Mouse (Mus musculus) c-Kit-positive CD71-positive TER-119-positive erythroid progenitor cells, embryonic 14.5 days (primary cell): ENCODE data around the gene Gm18596.
A peak's percentile ranks its signal among the peaks of the same experiment; 100 is the strongest.
"Not testable (repeated sequence)": the region's sequence is repeated elsewhere in the genome, so short reads cannot be mapped to it uniquely, and the experiment has no call there.

Source experiments
- DNase-seq: peaks from one replicate; pipeline ENCODE4 v3.0.0-alpha.2; 2013; ENCODE audit warnings: low spot score

Gm18596 gene

GRCm38 (mm10) chr10:77741924-77742688, at the start of gene Gm18596:
Gm18596 (minus strand) TSS chr10:77742638.
- DNase-seq = not testable (repeated sequence)

- no peak for DNase-seq
Measured at GRCm38 (mm10) chr10:77788621-77789020, 46.2 kb upstream of the Gm18596 start.

GRCm38 (mm10) chr10:77787876-77788275, 45.4 kb upstream of the Gm18596 start, which contains the start of gene Gm7137:
Gm7137 (minus strand) TSS chr10:77788200.
- DNase-seq = not testable (repeated sequence)

GRCm38 (mm10) chr10:77783396-77783795, 41.0 kb upstream of the Gm18596 start:
- not testable (repeated sequence) for DNase-seq

GRCm38 (mm10) chr10:77782442-77782841, 40.0 kb upstream of the Gm18596 start, which contains the start of gene Gm3250:
Gm3250 (minus strand) TSS chr10:77782542.
- not testable (repeated sequence) for DNase-seq

GRCm38 (mm10) chr10:77776844-77777243, 34.4 kb upstream of the Gm18596 start, which contains the start of gene Gm7138:
Gm7138 (minus strand) TSS chr10:77776944.
- not testable (repeated sequence) for DNase-seq

- not testable (repeated sequence) for DNase-seq
Measured at GRCm38 (mm10) chr10:77772142-77772541, 29.7 kb upstream of the Gm18596 start.

GRCm38 (mm10) chr10:77771225-77771624, 28.8 kb upstream of the Gm18596 start, which contains the start of gene Gm3238:
Gm3238 (minus strand) TSS chr10:77771325.
- DNase-seq = not testable (repeated sequence)

GRCm38 (mm10) chr10:77769727-77770126, 27.3 kb upstream of the Gm18596 start:
- no peak for DNase-seq

- DNase-seq = not testable (repeated sequence)
Measured at GRCm38 (mm10) chr10:77759582-77759981, 17.1 kb upstream of the Gm18596 start, which contains the start of gene Gm3233. Gm3233 (minus strand) TSS chr10:77759682.

GRCm38 (mm10) chr10:77753448-77753847, 11.0 kb upstream of the Gm18596 start:
- DNase-seq = no peak

- DNase-seq = not testable (repeated sequence)
Measured at GRCm38 (mm10) chr10:77752312-77752711, 9.9 kb upstream of the Gm18596 start.

GRCm38 (mm10) chr10:77751254-77751653, 8.8 kb upstream of the Gm18596 start, which contains the start of gene Gm9736:
Gm9736 (minus strand) TSS chr10:77751354.
- DNase-seq = not testable (repeated sequence)

- DNase-seq = not testable (repeated sequence)
Measured at GRCm38 (mm10) chr10:77750686-77751085, 8.2 kb upstream of the Gm18596 start.

- DNase-seq = no peak
Measured at GRCm38 (mm10) chr10:77738929-77739328, 3.5 kb downstream of the Gm18596 start.

- DNase-seq = no peak
Measured at GRCm38 (mm10) chr10:77735928-77736327, 6.5 kb downstream of the Gm18596 start.

- peak; percentile 22 for DNase-seq
Measured at GRCm38 (mm10) chr10:77729241-77729640, 13.2 kb downstream of the Gm18596 start.

GRCm38 (mm10) chr10:77728280-77728679, 14.2 kb downstream of the Gm18596 start:
- DNase-seq = no peak

- no peak for DNase-seq
Measured at GRCm38 (mm10) chr10:77726186-77726585, 16.3 kb downstream of the Gm18596 start, which contains the start of gene Gm10100. Gm10100 (plus strand) TSS chr10:77726486.

- DNase-seq = no peak
Measured at GRCm38 (mm10) chr10:77724855-77725254, 17.6 kb downstream of the Gm18596 start.

GRCm38 (mm10) chr10:77720299-77720698, 22.1 kb downstream of the Gm18596 start, which contains the start of gene Krtap12-1:
Krtap12-1 (plus strand) TSS chr10:77720599.
- DNase-seq = not testable (repeated sequence)

- no peak for DNase-seq
Measured at GRCm38 (mm10) chr10:77715507-77715906, 26.9 kb downstream of the Gm18596 start, which contains the start of gene Gm10142. Gm10142 (plus strand) TSS chr10:77715807.

- no peak for DNase-seq
Measured at GRCm38 (mm10) chr10:77713734-77714133, 28.7 kb downstream of the Gm18596 start.
